Mouse (Mus musculus) midbrain, embryonic 15.5 days (tissue): ENCODE data around the gene Samhd1. TPM values are rescaled to one million over a fixed set of nuclear protein-coding genes. Genes with fewer than 3 reads are reported as not detected.
"Not testable (repeated sequence)": the region's sequence is repeated elsewhere in the genome, so short reads cannot be mapped to it uniquely, and the experiment has no call there.

Source experiments
- ATAC-seq: fragments of 200-750 bp; cut with Nextera tagmentation; replicated peaks from 2 replicates; pipeline ENCODE4 v1.8.0; 2017; ENCODE audit warnings: moderate TSS enrichment
- H3K27ac ChIP-seq: fragments of 300-500 bp; sonication (generic); 2 replicates; pipeline ENCODE4 v1.5.1; 2015; ENCODE audit warnings: mild to moderate bottlenecking, inconsistent platforms
- H3K27me3 ChIP-seq: fragments of 300-500 bp; sonication (generic); replicated peaks from 2 replicates; pipeline ENCODE4 v1.6.1; 2015; ENCODE audit warnings: inconsistent platforms
- H3K36me3 ChIP-seq: fragments of 300-500 bp; sonication (generic); replicated peaks from 2 replicates; pipeline ENCODE4 v1.6.1; 2015; ENCODE audit warnings: inconsistent platforms
- H3K4me1 ChIP-seq: fragments of 300-500 bp; sonication (generic); 2 replicates; pipeline ENCODE4 v1.6.1; 2015; ENCODE audit warnings: inconsistent platforms
- H3K4me2 ChIP-seq: fragments of 300-500 bp; sonication (generic); 2 replicates; pipeline ENCODE4 v1.6.1; 2015; ENCODE audit warnings: inconsistent platforms, mild to moderate bottlenecking, moderate library complexity
- H3K4me3 ChIP-seq: fragments of 300-500 bp; sonication (generic); 2 replicates; pipeline ENCODE4 v1.5.1; 2015; ENCODE audit warnings: mild to moderate bottlenecking, inconsistent platforms
- H3K9ac ChIP-seq: fragments of 300-500 bp; sonication (generic); 2 replicates; pipeline ENCODE4 v1.6.1; 2015; ENCODE audit warnings: mild to moderate bottlenecking, inconsistent platforms
- H3K9me3 ChIP-seq: fragments of 300-500 bp; sonication (generic); 2 replicates; pipeline ENCODE4 v1.6.1; 2016; ENCODE audit warnings: inconsistent platforms
- WGBS: fragments of 180-500 bp; shearing (Covaris S2); methylation state at CpG from one replicate; pipeline ENCODE4 v1.1.7; 2015; ENCODE audit warnings: mixed read lengths; 5-methylcytosine and 5-hydroxymethylcytosine counted together
- polyA plus RNA-seq: library from polyadenylated mRNA; unstranded; fragments of >200 nt; fragmentation: Nextera tagmentation; extraction: Ambion mirVana; gene quantifications from 2 replicates; pipeline ENCODE4 v1.2.1, GENCODE M21; 2015

Gene Samhd1
- 9.4 and 9.9 TPM in 2 replicates for polyA plus RNA-seq

- Histone ChIP-seq H3K4me3 (peak within 1 kb of the TSS; percentile 54), H3K36me3 (no peaks in the 10 kb centered on the region)
Measured at GRCm38 (mm10) chr2:157135014-157135413, at the start of gene Samhd1. Gene Samhd1 (minus strand): TSS chr2:157135265.

GRCm38 (mm10) chr2:157178167-157178566 is 43.1 kb upstream of the Samhd1 start:
- ATAC-seq, result no peak
- no peak overlapping the region for H3K27ac ChIP-seq
- H3K36me3 ChIP-seq, result 0 out of 2 replicates have a peak, but pooled peaks cover 11% of the 10 kb centered on the region
- no peak overlapping the region for H3K4me3 ChIP-seq
- 86% methylated on average over 6 of the region's 6 CpGs for WGBS
- no peaks in the 10 kb centered on the region for H3K4me1 ChIP-seq
- no peak overlapping the region for H3K4me2 ChIP-seq
- H3K9ac ChIP-seq, result no peak overlapping the region
- no peaks in the 10 kb centered on the region for H3K9me3 ChIP-seq
- H3K27me3 ChIP-seq, result no peaks in the 10 kb centered on the region

More at GRCm38 (mm10) chr2:157135014-157135413, at the start of gene Samhd1:
- ATAC-seq, result peak; percentile 95
- Histone ChIP-seq H3K27ac (peak within 1 kb of the TSS; percentile 63), H3K27me3 (no peaks in the 10 kb centered on the region), H3K9ac (peak within 1 kb of the TSS; percentile 54), H3K4me1 (peaks cover 9% of the 10 kb centered on the region), H3K9me3 (no peaks in the 10 kb centered on the region), H3K4me2 (peak within 1 kb of the TSS; percentile 78)
- 0% methylated on average over 32 of the region's 32 CpGs for WGBS

- Histone ChIP-seq H3K4me1 (no peaks in the 10 kb centered on the region), H3K4me3 (no peak overlapping the region), H3K9ac (no peak overlapping the region), H3K27me3 (no peaks in the 10 kb centered on the region), H3K36me3 (0 out of 2 replicates have a peak, but pooled peaks cover 10% of the 10 kb centered on the region), H3K27ac (no peak overlapping the region), H3K4me2 (no peak overlapping the region), H3K9me3 (no peaks in the 10 kb centered on the region)
- ATAC-seq, result no peak
- WGBS, result 91% methylated on average over 3 of the region's 3 CpGs
Measured at GRCm38 (mm10) chr2:157176248-157176647, 41.2 kb upstream of the Samhd1 start.

- Histone ChIP-seq H3K4me1 (peaks cover 6% of the 10 kb centered on the region; the same call in 1 of the 2 replicates), H3K27ac (no peak overlapping the region), H3K9me3 (no peaks in the 10 kb centered on the region), H3K27me3 (no peaks in the 10 kb centered on the region), H3K9ac (no peak overlapping the region), H3K4me2 (no peak overlapping the region), H3K36me3 (0 out of 2 replicates have a peak, but pooled peaks cover 9% of the 10 kb centered on the region), H3K4me3 (no peak overlapping the region)
- WGBS, result 79% methylated on average over 5 of the region's 5 CpGs
- ATAC-seq, result no peak
Measured at GRCm38 (mm10) chr2:157174416-157174815, 39.4 kb upstream of the Samhd1 start.

- no peaks in the 10 kb centered on the region for H3K27me3 ChIP-seq
- no peak overlapping the region for H3K27ac ChIP-seq
- WGBS, result 94% methylated on average over 6 of the region's 6 CpGs
- H3K9me3 ChIP-seq, result no peaks in the 10 kb centered on the region
- peaks cover 6% of the 10 kb centered on the region; the same call in 1 of the 2 replicates for H3K4me1 ChIP-seq
- no peak for ATAC-seq
- H3K36me3 ChIP-seq, result 0 out of 2 replicates have a peak, but pooled peaks cover 9% of the 10 kb centered on the region
- no peak overlapping the region for H3K4me3 ChIP-seq
- no peak overlapping the region for H3K4me2 ChIP-seq
- no peak overlapping the region for H3K9ac ChIP-seq
Measured at GRCm38 (mm10) chr2:157173555-157173954, 38.5 kb upstream of the Samhd1 start.

- H3K36me3 ChIP-seq, result 0 out of 2 replicates have a peak, but pooled peaks cover 9% of the 10 kb centered on the region
- ATAC-seq, result no peak
- H3K27ac ChIP-seq, result no peak overlapping the region
- H3K4me2 ChIP-seq, result no peak overlapping the region
- no peak overlapping the region for H3K9ac ChIP-seq
- no peaks in the 10 kb centered on the region for H3K9me3 ChIP-seq
- WGBS, result 97% methylated on average over 6 of the region's 6 CpGs
- H3K4me3 ChIP-seq, result no peak overlapping the region
- H3K27me3 ChIP-seq, result no peaks in the 10 kb centered on the region
- H3K4me1 ChIP-seq, result peaks cover 6% of the 10 kb centered on the region; the same call in 1 of the 2 replicates
Measured at GRCm38 (mm10) chr2:157172984-157173383, 37.9 kb upstream of the Samhd1 start.

- Histone ChIP-seq H3K4me2 (no peak overlapping the region), H3K4me3 (no peak overlapping the region), H3K27me3 (no peaks in the 10 kb centered on the region), H3K9me3 (no peaks in the 10 kb centered on the region), H3K4me1 (peaks cover 6% of the 10 kb centered on the region; the same call in 1 of the 2 replicates), H3K9ac (no peak overlapping the region), H3K27ac (peak overlapping the region; percentile 46; the same call in 1 of the 2 replicates), H3K36me3 (0 out of 2 replicates have a peak, but pooled peaks cover 9% of the 10 kb centered on the region)
- 25% methylated on average over 6 of the region's 6 CpGs for WGBS
- ATAC-seq, result no peak
Measured at GRCm38 (mm10) chr2:157170626-157171025, 35.6 kb upstream of the Samhd1 start.

- H3K36me3 ChIP-seq, result 0 out of 2 replicates have a peak, but pooled peaks cover 5% of the 10 kb centered on the region
- H3K4me2 ChIP-seq, result no peak overlapping the region
- H3K9me3 ChIP-seq, result no peaks in the 10 kb centered on the region
- peaks cover 6% of the 10 kb centered on the region; the same call in 1 of the 2 replicates for H3K4me1 ChIP-seq
- H3K9ac ChIP-seq, result no peak overlapping the region
- ATAC-seq, result 0 out of 2 replicates have a peak, but pooled peaks have one; percentile 72
- 9% methylated on average over 5 of the region's 5 CpGs for WGBS
- H3K27me3 ChIP-seq, result no peaks in the 10 kb centered on the region
- H3K27ac ChIP-seq, result peak overlapping the region; percentile 46; the same call in 1 of the 2 replicates
- H3K4me3 ChIP-seq, result no peak overlapping the region
Measured at GRCm38 (mm10) chr2:157170166-157170565, 35.1 kb upstream of the Samhd1 start.

GRCm38 (mm10) chr2:157166371-157167080 is 31.5 kb upstream of the Samhd1 start:
- no peak overlapping the region for H3K4me3 ChIP-seq
- no peak overlapping the region for H3K27ac ChIP-seq
- no peaks in the 10 kb centered on the region for H3K27me3 ChIP-seq
- peaks cover 6% of the 10 kb centered on the region; the same call in 1 of the 2 replicates for H3K4me1 ChIP-seq
- no peak overlapping the region for H3K4me2 ChIP-seq
- ATAC-seq, result no peak
- no peak overlapping the region for H3K9ac ChIP-seq
- WGBS, result 97% methylated on average over 12 of the region's 12 CpGs
- peaks cover 3% of the 10 kb centered on the region; the same call in 1 of the 2 replicates for H3K36me3 ChIP-seq
- H3K9me3 ChIP-seq, result no peaks in the 10 kb centered on the region

GRCm38 (mm10) chr2:157165312-157166224 is 30.5 kb upstream of the Samhd1 start:
- H3K27ac ChIP-seq, H3K9me3 ChIP-seq, H3K9ac ChIP-seq, H3K4me1 ChIP-seq, H3K36me3 ChIP-seq, H3K27me3 ChIP-seq, H3K4me2 ChIP-seq, H3K4me3 ChIP-seq, ATAC-seq: not testable (repeated sequence)

- ATAC-seq, result no peak
- Histone ChIP-seq H3K36me3 (peaks cover 17% of the 10 kb centered on the region), H3K4me1 (no peaks in the 10 kb centered on the region), H3K9ac (no peak overlapping the region), H3K4me3 (no peak overlapping the region), H3K9me3 (no peaks in the 10 kb centered on the region), H3K27me3 (no peaks in the 10 kb centered on the region), H3K4me2 (no peak overlapping the region), H3K27ac (no peak overlapping the region)
- 87% methylated on average over 2 of the region's 2 CpGs for WGBS
Measured at GRCm38 (mm10) chr2:157164101-157164500, 29.0 kb upstream of the Samhd1 start.

GRCm38 (mm10) chr2:157156079-157156478 is 21.0 kb upstream of the Samhd1 start:
- no peak for ATAC-seq

More at GRCm38 (mm10) chr2:157156079-157156478, 21.0 kb upstream of the Samhd1 start:
- Histone ChIP-seq H3K27ac (no peak overlapping the region), H3K4me1 (no peaks in the 10 kb centered on the region), H3K4me2 (no peak overlapping the region), H3K36me3 (peaks cover 34% of the 10 kb centered on the region), H3K4me3 (no peak overlapping the region), H3K27me3 (no peaks in the 10 kb centered on the region), H3K9me3 (no peaks in the 10 kb centered on the region), H3K9ac (no peak overlapping the region)
- 100% methylated on average over 1 of the region's 1 CpGs for WGBS
